Mouse (Mus musculus): ENCODE measurements around the gene Txnrd2. TPM values are rescaled to one million over a fixed set of nuclear protein-coding genes. Genes with fewer than 3 reads are reported as not detected.
A peak's percentile ranks its signal among the peaks of the same experiment; 100 is the strongest.

The Txnrd2 gene
- total and polyA plus RNA-seq, 2 experiments from 2014 or later = 22.9 to 38.3 TPM

DNA sequence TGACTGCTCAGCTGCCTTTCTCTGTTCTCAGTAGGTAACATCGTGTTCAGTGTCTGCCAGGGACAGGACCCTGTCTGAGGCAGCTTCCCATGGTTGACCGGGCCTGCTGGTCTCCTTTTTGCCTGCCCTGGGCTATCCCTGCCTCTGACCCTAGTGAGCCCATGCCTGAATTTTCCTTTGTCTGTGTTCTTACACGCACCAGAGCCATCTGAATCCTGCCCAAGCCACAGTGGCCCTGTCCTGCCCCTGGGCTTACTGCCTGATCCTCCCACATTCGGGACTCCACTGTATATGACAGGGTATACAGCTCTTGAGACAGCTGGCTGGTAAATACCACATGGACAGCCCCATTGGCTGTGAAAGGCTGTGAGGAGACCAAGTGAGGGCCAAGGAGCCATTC is 16.4 kb upstream of the Txnrd2 start:
- H3K36me3 ChIP-seq (ENCODE audit: insufficient read depth, low read length) = peaks cover 29% of the 10 kb centered on the region
- H3K27ac ChIP-seq (ENCODE audit: low read depth, low read length) = no peak overlapping the region
- no peak for DNase-seq (ENCODE audit: low spot score)

GRCm38 (mm10) chr16:18410418-18410817 is 15.8 kb upstream of the Txnrd2 start:
- Histone ChIP-seq H3K4me3 (ENCODE audit: low read depth, low read length) (no peak overlapping the region), H3K27ac (ENCODE audit: low read depth, low read length) (no peak overlapping the region), H3K9ac (replicated peaks; ENCODE audit: low read length, poor library complexity, severe bottlenecking) (no peak overlapping the region), H3K9me3 (ENCODE audit: low read length) (no peaks in the 10 kb centered on the region), H3K4me2 (ENCODE audit: low read depth, low read length, poor library complexity, severe bottlenecking) (no peak overlapping the region), H3K4me1 (ENCODE audit: insufficient read depth, low read length) (no peaks in the 10 kb centered on the region), H3K36me3 (ENCODE audit: insufficient read depth, low read length) (peaks cover 24% of the 10 kb centered on the region), H3K27me3 (ENCODE audit: insufficient read depth, low read length) (no peaks in the 10 kb centered on the region)
- 82% methylated on average over 5 of the region's 5 CpGs for WGBS
- no peak for TF ChIP-seq CTCF (IDR thresholded peaks at IDR 0.05)
- ATAC-seq (ENCODE audit: low FRiP score) (no peak), DNase-seq (ENCODE audit: low spot score) (no peak)

More for the DNA sequence above, 16.4 kb upstream of the Txnrd2 start:
- no peak for TF ChIP-seq CTCF (IDR thresholded peaks at IDR 0.05)
- no peak overlapping the region for H3K9ac ChIP-seq (replicated peaks; ENCODE audit: low read length, poor library complexity, severe bottlenecking)
- whole genome bisulfite sequencing = 58% methylated on average over 4 of the region's 4 CpGs
- H3K4me2 ChIP-seq (ENCODE audit: low read depth, low read length, poor library complexity, severe bottlenecking) = no peak overlapping the region
- H3K9me3 ChIP-seq (ENCODE audit: low read length) = no peaks in the 10 kb centered on the region
- ATAC-seq (ENCODE audit: low FRiP score) = no peak
- no peaks in the 10 kb centered on the region for H3K4me1 ChIP-seq (ENCODE audit: insufficient read depth, low read length)
- no peaks in the 10 kb centered on the region for H3K27me3 ChIP-seq (ENCODE audit: insufficient read depth, low read length)
- H3K4me3 ChIP-seq (ENCODE audit: low read depth, low read length) = no peak overlapping the region

DNA sequence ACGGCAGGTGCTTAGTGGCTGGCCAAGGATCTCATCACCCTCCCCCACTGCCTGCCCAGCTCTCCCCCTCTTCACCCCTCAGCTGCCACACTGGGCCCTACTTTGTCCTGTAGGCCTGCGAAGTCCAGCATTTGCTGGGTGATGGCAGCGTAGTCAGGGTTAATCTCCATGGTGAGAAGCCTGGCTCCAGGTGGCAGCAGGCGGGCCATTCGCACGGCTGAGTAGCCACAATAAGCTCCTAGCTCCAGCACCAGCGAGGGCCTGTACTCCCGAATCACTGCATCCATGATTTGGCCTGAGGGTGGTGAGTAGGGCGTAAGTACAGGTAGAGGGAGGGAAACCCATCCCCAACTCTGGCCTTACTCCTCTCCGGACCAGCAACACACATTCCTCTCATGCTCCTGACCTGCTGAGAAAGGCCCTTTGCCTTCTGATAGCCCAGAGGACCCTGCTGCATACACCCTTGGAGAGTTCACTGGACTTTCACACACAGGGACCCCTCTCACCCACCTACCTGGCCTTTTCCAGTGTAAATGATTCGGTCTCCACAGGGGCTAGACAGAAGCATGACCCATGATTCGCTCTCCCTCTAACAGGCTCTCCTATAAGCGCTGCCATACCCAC is 15.0 kb upstream of the Txnrd2 start:
- no peak for TF ChIP-seq CTCF (IDR thresholded peaks at IDR 0.05)
- no peaks in the 10 kb centered on the region for H3K4me1 ChIP-seq (ENCODE audit: insufficient read depth, low read length)
- H3K4me2 ChIP-seq (ENCODE audit: low read depth, low read length, poor library complexity, severe bottlenecking) = no peak overlapping the region
- no peaks in the 10 kb centered on the region for H3K9me3 ChIP-seq (ENCODE audit: low read length)
- H3K27ac ChIP-seq (ENCODE audit: low read depth, low read length) = peak overlapping the region; percentile 12; the same call in 1 of the 2 replicates
- H3K27me3 ChIP-seq (ENCODE audit: insufficient read depth, low read length) = no peaks in the 10 kb centered on the region
- no peak overlapping the region for H3K4me3 ChIP-seq (ENCODE audit: low read depth, low read length)
- H3K9ac ChIP-seq (replicated peaks; ENCODE audit: low read length, poor library complexity, severe bottlenecking) = no peak overlapping the region
- WGBS = 48% methylated on average over 13 of the region's 13 CpGs
- peaks cover 20% of the 10 kb centered on the region for H3K36me3 ChIP-seq (ENCODE audit: insufficient read depth, low read length)
- ATAC-seq (ENCODE audit: low FRiP score) (no peak), DNase-seq (ENCODE audit: low spot score) (peak; percentile 51)

DNA sequence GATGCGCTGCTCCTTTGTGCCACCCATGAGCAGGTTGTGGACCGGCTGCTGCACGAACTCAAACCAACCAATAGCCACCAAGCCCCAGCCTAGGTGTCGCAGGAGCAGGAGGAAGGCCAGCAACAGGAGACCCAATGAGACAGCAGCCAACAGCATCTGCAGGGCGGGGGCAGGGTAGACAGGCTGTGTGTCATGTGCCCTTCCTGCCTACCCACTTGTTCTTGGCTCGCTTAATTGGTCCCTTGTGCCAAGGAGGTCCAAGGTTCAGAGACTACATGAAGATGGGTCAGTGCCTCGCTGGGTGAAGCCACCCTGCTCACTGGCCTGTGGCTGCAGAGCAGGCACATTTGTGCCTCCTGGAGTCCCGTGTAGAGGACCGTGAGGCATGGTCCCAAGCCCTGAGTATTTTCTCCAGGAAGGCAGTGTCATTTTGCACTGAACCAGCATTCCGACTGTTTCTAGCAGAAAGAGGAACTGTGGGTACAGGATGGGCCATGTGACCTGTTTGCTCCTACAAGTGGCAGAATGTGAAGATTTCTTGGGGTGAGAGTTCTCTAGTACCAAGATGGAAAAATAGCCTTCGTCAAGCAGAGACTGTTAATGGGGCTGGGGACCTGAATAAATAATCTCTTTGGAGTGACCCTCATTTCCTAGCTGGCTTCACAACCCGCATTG is 14.2 kb upstream of the Txnrd2 start:
- Histone ChIP-seq H3K9me3 (ENCODE audit: low read length) (no peaks in the 10 kb centered on the region), H3K4me2 (ENCODE audit: low read depth, low read length, poor library complexity, severe bottlenecking) (no peak overlapping the region), H3K27me3 (ENCODE audit: insufficient read depth, low read length) (no peaks in the 10 kb centered on the region), H3K9ac (replicated peaks; ENCODE audit: low read length, poor library complexity, severe bottlenecking) (no peak overlapping the region), H3K36me3 (ENCODE audit: insufficient read depth, low read length) (peaks cover 20% of the 10 kb centered on the region), H3K4me1 (ENCODE audit: insufficient read depth, low read length) (no peaks in the 10 kb centered on the region), H3K4me3 (ENCODE audit: low read depth, low read length) (no peak overlapping the region), H3K27ac (ENCODE audit: low read depth, low read length) (no peak overlapping the region)
- ATAC-seq (ENCODE audit: low FRiP score) = 0 out of 2 replicates have a peak, but pooled peaks have one; percentile 8
- WGBS = 83% methylated on average over 12 of the region's 12 CpGs
- DNase-seq (ENCODE audit: low spot score) = peak; percentile 46
- no peak for TF ChIP-seq CTCF (IDR thresholded peaks at IDR 0.05)

DNA sequence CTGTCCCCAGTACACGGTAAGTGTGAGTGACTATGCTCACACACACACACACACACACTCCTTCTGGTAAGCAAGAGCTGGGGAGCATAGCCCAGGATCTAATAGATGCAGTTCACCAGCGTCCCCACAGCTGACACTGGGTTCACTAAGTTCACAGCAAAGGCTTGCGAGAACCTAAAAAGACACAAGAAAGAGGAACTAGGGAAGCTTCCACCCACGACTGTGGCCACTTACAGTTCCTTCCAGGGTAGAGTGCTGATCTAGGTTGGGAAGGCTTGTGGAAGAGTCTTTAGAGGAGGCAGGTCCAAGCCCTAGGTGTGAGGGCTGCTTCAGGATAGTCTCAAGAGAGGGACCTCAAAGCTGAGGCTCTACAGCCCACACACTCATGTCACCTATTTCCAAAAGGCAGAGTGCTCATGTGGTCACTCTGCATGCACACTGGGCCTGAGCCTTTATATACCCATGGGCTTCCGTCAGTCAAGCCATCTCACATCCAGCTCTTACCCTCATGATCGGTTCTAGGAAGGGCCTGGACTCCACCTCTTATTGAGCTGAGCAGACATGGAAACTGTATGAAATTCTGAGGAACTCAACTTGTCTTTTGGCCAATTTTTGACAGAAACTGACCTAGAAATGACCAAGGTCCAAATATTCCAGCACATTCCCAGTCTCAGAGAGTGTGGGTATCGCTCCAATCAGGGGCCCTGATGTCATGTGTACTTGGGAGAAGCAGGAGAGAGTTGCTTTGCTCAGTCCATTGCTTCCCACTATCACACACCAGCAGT is 13.0 kb upstream of the Txnrd2 start:
- Histone ChIP-seq H3K9ac (replicated peaks; ENCODE audit: low read length, poor library complexity, severe bottlenecking) (no peak overlapping the region), H3K27ac (ENCODE audit: low read depth, low read length) (no peak overlapping the region), H3K9me3 (ENCODE audit: low read length) (no peaks in the 10 kb centered on the region), H3K4me2 (ENCODE audit: low read depth, low read length, poor library complexity, severe bottlenecking) (no peak overlapping the region), H3K27me3 (ENCODE audit: insufficient read depth, low read length) (no peaks in the 10 kb centered on the region), H3K36me3 (ENCODE audit: insufficient read depth, low read length) (peaks cover 13% of the 10 kb centered on the region), H3K4me1 (ENCODE audit: insufficient read depth, low read length) (no peaks in the 10 kb centered on the region), H3K4me3 (ENCODE audit: low read depth, low read length) (no peak overlapping the region)
- no peak for DNase-seq (ENCODE audit: low spot score)
- WGBS = 88% methylated on average over 7 of the region's 7 CpGs
- no peak for ATAC-seq (ENCODE audit: low FRiP score)
- no peak for TF ChIP-seq CTCF (IDR thresholded peaks at IDR 0.05)

Measured in midbrain, postnatal 0 days (tissue).